ENCODE assay signal across 12 mouse cellular contexts in genomic region chr7:115669207-115670004, GRCm38 (mm10).
DNase-seq lines count a peak whose midpoint lies in the region; ATAC-seq lines count a peak whose summit lies in the region.
"Had no signal": no experiment of that assay in that cellular context is flagged by ENCODE, and none has a peak within 500 bp of the region (broad histone marks: within the 10 kb centered on the region; RNA-seq: fewer than 3 reads in every experiment).

No protein-coding gene starts in this region.

- no peaks in the 10 kb centered on the region for H3K27me3 ChIP-seq in forebrain, embryonic 14.5 days (replicated peaks; ENCODE audit: control insufficient read depth, insufficient read depth, low read length)
- H3K27me3 ChIP-seq in forebrain, embryonic 16.5 days (replicated peaks; ENCODE audit: control insufficient read depth, insufficient read depth, low read length) = no peaks in the 10 kb centered on the region
- no peaks in the 10 kb centered on the region for H3K27me3 ChIP-seq in heart, embryonic 13.5 days (replicated peaks)
- H3K27me3 ChIP-seq in liver, embryonic 12.5 days (replicated peaks) = no peaks in the 10 kb centered on the region

- H3K36me3 ChIP-seq in forebrain, embryonic 14.5 days (ENCODE audit: control insufficient read depth, insufficient read depth, low read length) = no peaks in the 10 kb centered on the region
- H3K36me3 ChIP-seq in forebrain, embryonic 16.5 days (ENCODE audit: control insufficient read depth, insufficient read depth) = no peaks in the 10 kb centered on the region
- H3K36me3 ChIP-seq in heart, embryonic 13.5 days = no peaks in the 10 kb centered on the region
- no peaks in the 10 kb centered on the region for H3K36me3 ChIP-seq in liver, embryonic 12.5 days
- H3K36me3 ChIP-seq: embryonic facial prominence, embryonic 15.5 days had no signal

- H3K27ac ChIP-seq in forebrain, embryonic 14.5 days (ENCODE audit: low read depth, low read length) = no peak overlapping the region
- H3K27ac ChIP-seq in forebrain, embryonic 16.5 days (ENCODE audit: low read length) = no peak overlapping the region
- peak overlapping the region; percentile 49; the same call in 1 of the 2 replicates for H3K27ac ChIP-seq in heart, embryonic 13.5 days (replicated peaks)
- H3K27ac ChIP-seq in liver, embryonic 12.5 days = no peak overlapping the region
- H3K27ac ChIP-seq: embryonic facial prominence, embryonic 15.5 days had no signal

- H3K4me3 ChIP-seq in forebrain, embryonic 14.5 days (ENCODE audit: low read depth, low read length) = no peak overlapping the region
- H3K4me3 ChIP-seq in forebrain, embryonic 16.5 days (replicated peaks; ENCODE audit: low read length) = no peak overlapping the region
- H3K4me3 ChIP-seq in heart, embryonic 13.5 days = no peak overlapping the region
- no peak overlapping the region for H3K4me3 ChIP-seq in liver, embryonic 12.5 days
- H3K4me3 ChIP-seq: embryonic facial prominence, embryonic 15.5 days; heart, adult 2 months had no signal

- no peak for ATAC-seq in forebrain, embryonic 14.5 days
- no peak for ATAC-seq in forebrain, embryonic 16.5 days
- ATAC-seq in heart, embryonic 13.5 days (ENCODE audit: extremely low read depth, insufficient number of reproducible peaks, low FRiP score, low TSS enrichment) = no peak
- no peak for ATAC-seq in liver, embryonic 12.5 days
- no peak for ATAC-seq in megakaryocyte progenitor cell, adult 5-6 weeks (replicated peaks; ENCODE audit: poor library complexity)

- no peak overlapping the region for H3K9ac ChIP-seq in forebrain, embryonic 14.5 days (ENCODE audit: low read length)
- no peak overlapping the region for H3K9ac ChIP-seq in forebrain, embryonic 16.5 days (replicated peaks; ENCODE audit: low read depth, low read length)
- H3K9ac ChIP-seq in heart, embryonic 13.5 days = no peak overlapping the region
- H3K9ac ChIP-seq in liver, embryonic 12.5 days = no peak overlapping the region
- H3K9ac ChIP-seq: embryonic facial prominence, embryonic 15.5 days had no signal

- DNase-seq in forebrain, embryonic 14.5 days (ENCODE audit: low spot score) = peak; percentile 36
- peak; percentile 28 to 33 for DNase-seq in left cerebral cortex, postnatal 10 days (ENCODE audit: extremely low spot score in 1 of 2, low spot score in 2 of 2)
- DNase-seq in left cerebral cortex, adult 9 months (ENCODE audit: low spot score in 2 of 2) = no peak
- peak; percentile 15 for DNase-seq in lung, postnatal 36 days
- DNase-seq: B cell, adult 2 months; right cerebral cortex, postnatal 4 days had no signal

- intact Hi-C loops in left cerebral cortex, postnatal 10 days (cut with DNase I) = loop anchor here (5.0 kb wide), 1 partner anchor 368 kb away; the partner anchor contains the start of genes 1110004F10Rik and Sox6

- no peak overlapping the region for H3K4me2 ChIP-seq in forebrain, embryonic 14.5 days (ENCODE audit: low read length)
- no peak overlapping the region for H3K4me2 ChIP-seq in forebrain, embryonic 16.5 days (ENCODE audit: low read length)
- no peak overlapping the region for H3K4me2 ChIP-seq in heart, embryonic 13.5 days
- no peak overlapping the region for H3K4me2 ChIP-seq in liver, embryonic 12.5 days
- H3K4me2 ChIP-seq: embryonic facial prominence, embryonic 15.5 days had no signal

- WGBS in forebrain, embryonic 14.5 days = 22% methylated on average over 6 of the region's 6 CpGs
- 21% methylated on average over 6 of the region's 6 CpGs for WGBS in forebrain, embryonic 16.5 days
- WGBS in heart, embryonic 13.5 days = 58% methylated on average over 6 of the region's 6 CpGs
- 75% methylated on average over 6 of the region's 6 CpGs for WGBS in liver, embryonic 12.5 days (ENCODE audit: insufficient replicate concordance)

- peaks cover 36% of the 10 kb centered on the region for H3K4me1 ChIP-seq in forebrain, embryonic 14.5 days (ENCODE audit: control insufficient read depth, insufficient read depth, low read length)
- H3K4me1 ChIP-seq in forebrain, embryonic 16.5 days (replicated peaks; ENCODE audit: control insufficient read depth, insufficient read depth, low read length) = peaks cover 29% of the 10 kb centered on the region
- peaks cover 36% of the 10 kb centered on the region for H3K4me1 ChIP-seq in heart, embryonic 13.5 days
- H3K4me1 ChIP-seq in liver, embryonic 12.5 days = no peaks in the 10 kb centered on the region

- H3K9me3 ChIP-seq in forebrain, embryonic 14.5 days (replicated peaks; ENCODE audit: control insufficient read depth, low read length) = no peaks in the 10 kb centered on the region
- no peaks in the 10 kb centered on the region for H3K9me3 ChIP-seq in forebrain, embryonic 16.5 days (ENCODE audit: control insufficient read depth, low read length)
- no peaks in the 10 kb centered on the region for H3K9me3 ChIP-seq in heart, embryonic 13.5 days
- no peaks in the 10 kb centered on the region for H3K9me3 ChIP-seq in liver, embryonic 12.5 days (replicated peaks)
- H3K9me3 ChIP-seq: embryonic facial prominence, embryonic 15.5 days had no signal

Comparison
In these comparisons a context has a peak if more than half of its experiments do, and no peak if none do; other contexts are left out.
1. DNase-seq: peak in forebrain, embryonic 14.5 days (single experiment), left cerebral cortex, postnatal 10 days (2 of 2) and lung, postnatal 36 days (single experiment); none in left cerebral cortex, adult 9 months (0 of 2).